Mouse (Mus musculus) monocyte, adult 59 days (primary cell): ENCODE data around the gene Gm8439. TPM values are rescaled to one million over a fixed set of nuclear protein-coding genes. Genes with fewer than 3 reads are reported as not detected.

Experiments used
- total RNA-seq, 2 experiments: library from RNA; stranded (reverse); gene quantifications; one replicate each; pipeline ENCODE4 v1.2.4; 2023

Gm8439 gene
- total RNA-seq, result not detected

GRCm38 (mm10) chr4:120588445-120588844, at the start of gene Gm8439:
Gm8439 (plus strand) TSS chr4:120588745.

DNA sequence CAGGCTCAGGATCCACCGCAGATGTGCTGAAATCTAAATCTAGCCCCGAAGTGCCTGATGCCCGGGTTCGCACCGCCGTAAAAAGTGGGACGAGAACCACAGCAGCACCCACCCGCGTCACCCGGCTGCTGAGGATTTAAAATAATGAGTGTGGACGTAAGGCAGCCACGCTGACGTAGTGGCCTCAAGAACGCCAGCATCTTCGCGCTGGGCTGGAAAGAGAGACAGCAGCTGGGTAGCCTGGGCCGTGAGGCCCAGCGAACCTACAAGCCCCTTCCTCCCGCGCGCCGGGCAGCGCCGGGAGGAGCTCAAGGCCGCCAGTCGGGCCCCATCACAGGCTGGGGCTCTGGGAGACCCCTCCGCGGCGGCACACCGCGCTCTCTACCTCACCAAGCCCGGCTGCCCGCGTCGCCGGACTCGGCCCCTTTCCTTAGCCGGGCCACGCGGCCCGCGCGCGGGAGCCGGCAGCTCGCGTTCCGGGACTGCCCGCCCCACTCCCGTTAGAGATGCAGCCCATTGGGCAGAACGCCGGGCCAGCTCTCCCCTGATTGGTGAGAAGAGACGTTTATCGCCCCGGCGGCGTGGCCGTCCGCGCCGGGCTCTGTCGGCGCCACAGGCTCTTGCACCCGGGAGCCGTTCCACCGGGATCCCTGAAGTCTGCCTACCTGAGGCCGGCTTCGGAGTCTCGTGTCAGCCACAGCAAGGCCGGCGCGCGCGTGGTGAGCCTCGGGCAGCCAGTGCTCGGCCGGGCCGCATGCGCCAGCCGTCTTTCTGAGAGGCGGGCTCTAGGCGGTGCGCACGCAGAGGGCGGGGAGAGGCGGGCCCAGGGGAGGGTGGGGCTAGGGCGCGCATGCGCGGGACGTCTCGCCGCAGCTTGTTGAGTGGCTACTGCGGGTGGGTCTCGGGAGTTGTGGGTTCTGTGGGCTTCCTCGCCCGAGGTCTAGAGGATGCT, 18.8 kb upstream of the Gm8439 start, which contains the start of gene Ctps:
TSS of gene Ctps (minus strand) at position 791 of the 952 bp plus-strand sequence.

Other genes starting within 250 kb of the Gm8439 start
- 10 to 100 TPM; 33.8 to 37.4 TPM for gene Scmh1, start 183.5 kb upstream of the Gm8439 start, total RNA-seq
- gene Slfnl1, start 56.5 kb upstream of the Gm8439 start, total RNA-seq, result under 1 TPM; 0.26 to 0.70 TPM
- gene Ctps, start 18.5 kb upstream of the Gm8439 start, total RNA-seq, result 1 to 10 TPM; 5.2 to 5.3 TPM
- 1 to 10 TPM; 6.3 to 9.5 TPM for gene Cited4, start 77.8 kb downstream of the Gm8439 start, total RNA-seq
- under 1 TPM in 1 of 2 experiments, not detected in 1; 0.13 TPM for gene Kcnq4, start 159.9 kb downstream of the Gm8439 start, total RNA-seq
- gene Nfyc, start 242.8 kb downstream of the Gm8439 start, total RNA-seq, result 10 to 100 TPM; 53.1 to 58.8 TPM